Mouse (Mus musculus) intestine, postnatal 0 days (tissue): ENCODE results near the gene Pla2g4d. TPM values are rescaled to one million over a fixed set of nuclear protein-coding genes. Genes with fewer than 3 reads are reported as not detected.

ENCODE experiments used
- ATAC-seq: fragments of 200-750 bp; cut with Nextera tagmentation; 2 replicates; pipeline ENCODE4 v1.8.0; 2017; ENCODE audit warnings: mild to moderate bottlenecking, moderate TSS enrichment, moderate library complexity
- H3K27ac ChIP-seq: fragments of 300-500 bp; sonication (generic); 2 replicates; pipeline ENCODE4 v1.5.1; 2014; ENCODE audit warnings: mild to moderate bottlenecking, low read depth, low read length, moderate library complexity
- H3K27me3 ChIP-seq: fragments of 300-500 bp; sonication (generic); replicated peaks from 2 replicates; pipeline ENCODE4 v1.6.1; 2014; ENCODE audit warnings: low read length, mixed read lengths; ENCODE audit not compliant: control insufficient read depth, insufficient read depth
- H3K36me3 ChIP-seq: fragments of 300-500 bp; sonication (generic); 2 replicates; pipeline ENCODE4 v1.6.1; 2014; ENCODE audit warnings: mild to moderate bottlenecking, moderate library complexity; ENCODE audit not compliant: control insufficient read depth, insufficient read depth
- H3K4me1 ChIP-seq: fragments of 300-500 bp; sonication (generic); replicated peaks from 2 replicates; pipeline ENCODE4 v1.6.1; 2014; ENCODE audit warnings: antibody characterized with exemption, low read length, mixed read lengths; ENCODE audit not compliant: control insufficient read depth, insufficient read depth
- H3K4me2 ChIP-seq: fragments of 300-500 bp; sonication (generic); replicated peaks from 2 replicates; pipeline ENCODE4 v1.6.1; 2014; ENCODE audit warnings: low read depth, mild to moderate bottlenecking, moderate library complexity
- H3K4me3 ChIP-seq: fragments of 300-500 bp; sonication (generic); 2 replicates; pipeline ENCODE4 v1.5.1; 2014; ENCODE audit warnings: low read depth, low read length
- H3K9ac ChIP-seq: fragments of 300-500 bp; sonication (generic); 2 replicates; pipeline ENCODE4 v1.6.1; 2014; ENCODE audit warnings: mild to moderate bottlenecking, low read depth, low read length
- H3K9me3 ChIP-seq: fragments of 300-500 bp; sonication (generic); 2 replicates; pipeline ENCODE4 v1.6.1; 2016; ENCODE audit warnings: mixed run types; ENCODE audit not compliant: control insufficient read depth
- CTCF ChIP-seq: sonication (generic); IDR thresholded peaks from 2 replicates; pipeline ENCODE4 v1.5.1; 2016; ENCODE audit warnings: low read depth, mild to moderate bottlenecking, control low read depth, antibody characterized with exemption, moderate library complexity
- WGBS: fragments of 180-500 bp; shearing (Covaris S2); extraction: QIAGEN DNeasy Blood & Tissue Kit; methylation state at CpG from one replicate; pipeline ENCODE4 v1.1.7; 2014; 5-methylcytosine and 5-hydroxymethylcytosine counted together
- polyA plus RNA-seq: library from polyadenylated mRNA; unstranded; fragments of >200 nt; fragmentation: Nextera tagmentation; extraction: Ambion mirVana; gene quantifications from 2 replicates; pipeline ENCODE4 v1.2.1, GENCODE M21; 2015

The Pla2g4d gene
- polyA plus RNA-seq, 1 experiment from 2014 or later: 0.20 TPM

- no peak for ATAC-seq
- Histone ChIP-seq H3K27ac (no peak overlapping the region), H3K36me3 (no peaks in the 10 kb centered on the region), H3K4me2 (no peak overlapping the region), H3K27me3 (no peaks in the 10 kb centered on the region), H3K4me3 (no peak overlapping the region), H3K9me3 (no peaks in the 10 kb centered on the region), H3K9ac (no peak overlapping the region), H3K4me1 (no peaks in the 10 kb centered on the region)
- WGBS: 91% methylated on average over 3 of the region's 3 CpGs
- no peak for TF ChIP-seq CTCF
Observed at GRCm38 (mm10) chr2:120288401-120288800, 596 bp downstream of the Pla2g4d start.

- no peaks in the 10 kb centered on the region for H3K9me3 ChIP-seq
- no peak for TF ChIP-seq CTCF
- no peaks in the 10 kb centered on the region for H3K4me1 ChIP-seq
- ATAC-seq: no peak
- WGBS: 77% methylated on average over 4 of the region's 4 CpGs
- H3K4me2 ChIP-seq: no peak overlapping the region
- no peak overlapping the region for H3K4me3 ChIP-seq
- no peak overlapping the region for H3K27ac ChIP-seq
- H3K9ac ChIP-seq: no peak overlapping the region
- no peaks in the 10 kb centered on the region for H3K36me3 ChIP-seq
- no peaks in the 10 kb centered on the region for H3K27me3 ChIP-seq
Observed at GRCm38 (mm10) chr2:120285639-120286038, 3.4 kb downstream of the Pla2g4d start.

- Histone ChIP-seq H3K36me3 (no peaks in the 10 kb centered on the region), H3K4me3 (no peak overlapping the region), H3K27ac (no peak overlapping the region), H3K27me3 (no peaks in the 10 kb centered on the region), H3K4me1 (no peaks in the 10 kb centered on the region), H3K9ac (no peak overlapping the region), H3K4me2 (no peak overlapping the region), H3K9me3 (no peaks in the 10 kb centered on the region)
- ATAC-seq: peak; percentile 56; the same call in 1 of the 2 replicates
- TF ChIP-seq CTCF: no peak
Observed at GRCm38 (mm10) chr2:120284705-120285104, 4.3 kb downstream of the Pla2g4d start.

GRCm38 (mm10) chr2:120284094-120284493, 4.9 kb downstream of the Pla2g4d start:
- no peak for TF ChIP-seq CTCF
- no peak overlapping the region for H3K9ac ChIP-seq
- no peak overlapping the region for H3K4me3 ChIP-seq
- no peaks in the 10 kb centered on the region for H3K9me3 ChIP-seq
- no peak overlapping the region for H3K4me2 ChIP-seq
- H3K36me3 ChIP-seq: no peaks in the 10 kb centered on the region
- H3K27me3 ChIP-seq: no peaks in the 10 kb centered on the region
- 82% methylated on average over 5 of the region's 5 CpGs for WGBS
- H3K4me1 ChIP-seq: no peaks in the 10 kb centered on the region
- H3K27ac ChIP-seq: no peak overlapping the region
- ATAC-seq: no peak

GRCm38 (mm10) chr2:120283550-120283949, 5.4 kb downstream of the Pla2g4d start:
- Histone ChIP-seq H3K27me3 (no peaks in the 10 kb centered on the region), H3K4me3 (no peak overlapping the region), H3K36me3 (no peaks in the 10 kb centered on the region), H3K27ac (no peak overlapping the region), H3K9ac (no peak overlapping the region), H3K4me2 (no peak overlapping the region), H3K9me3 (no peaks in the 10 kb centered on the region), H3K4me1 (no peaks in the 10 kb centered on the region)
- 38% methylated on average over 6 of the region's 6 CpGs for WGBS
- TF ChIP-seq CTCF: no peak
- no peak for ATAC-seq

GRCm38 (mm10) chr2:120281221-120281620, 7.8 kb downstream of the Pla2g4d start:
- Histone ChIP-seq H3K27ac (no peak overlapping the region), H3K4me3 (no peak overlapping the region), H3K4me2 (no peak overlapping the region), H3K36me3 (no peaks in the 10 kb centered on the region), H3K9me3 (no peaks in the 10 kb centered on the region), H3K4me1 (no peaks in the 10 kb centered on the region), H3K9ac (no peak overlapping the region), H3K27me3 (no peaks in the 10 kb centered on the region)
- TF ChIP-seq CTCF: peak; percentile 60
- 56% methylated on average over 3 of the region's 3 CpGs for WGBS
- no peak for ATAC-seq

- Histone ChIP-seq H3K27ac (no peak overlapping the region), H3K27me3 (no peaks in the 10 kb centered on the region), H3K9me3 (no peaks in the 10 kb centered on the region), H3K4me2 (no peak overlapping the region), H3K9ac (no peak overlapping the region), H3K4me3 (no peak overlapping the region), H3K4me1 (no peaks in the 10 kb centered on the region), H3K36me3 (no peaks in the 10 kb centered on the region)
- ATAC-seq: no peak
- WGBS: 15% methylated on average over 8 of the region's 8 CpGs
- TF ChIP-seq CTCF: peak; percentile 86
Observed at GRCm38 (mm10) chr2:120279961-120280360, 9.0 kb downstream of the Pla2g4d start.
